Mouse (Mus musculus) embryonic fibroblast, embryonic 13.5 days (primary cell): Measurements from ENCODE around the gene Gpr157.

ENCODE experiments used
- CTCF ChIP-seq: IDR thresholded peaks from 2 replicates; pipeline ENCODE4 v1.5.1; 2011; ENCODE audit warnings: mild to moderate bottlenecking, control low read depth, low read length, moderate library complexity, borderline replicate concordance; ENCODE audit not compliant: insufficient read depth
- POLR2A ChIP-seq: IDR thresholded peaks from 2 replicates; pipeline ENCODE4 v1.6.1; 2011; ENCODE audit warnings: low read depth, mild to moderate bottlenecking, control low read depth, low read length, moderate library complexity

- no peak for TF ChIP-seq CTCF
- TF ChIP-seq POLR2A: no peak
Measured at GRCm38 (mm10) chr4:150151045-150151444, 63.9 kb downstream of the Gpr157 start.
